Mouse (Mus musculus) CH12.LX (cell line): ENCODE measurements around the gene Fam117a. TPM values are rescaled to one million over a fixed set of nuclear protein-coding genes. Genes with fewer than 3 reads are reported as not detected.

ENCODE experiments used
- DNase-seq: peaks from one replicate; pipeline ENCODE4 v3.0.0-alpha.2; 2013; ENCODE audit errors: extremely low read depth
- H3K27ac ChIP-seq: 2 replicates; pipeline ENCODE4 v1.5.1; 2012; ENCODE audit warnings: low read depth, mild to moderate bottlenecking, control low read depth, moderate library complexity; ENCODE audit not compliant: insufficient read depth
- H3K27me3 ChIP-seq: replicated peaks from 2 replicates; pipeline ENCODE3; 2012; ENCODE audit warnings: inconsistent platforms
- H3K36me3 ChIP-seq, 2 experiments: replicated peaks in 1 of 2; 2 replicates each; pipeline versions ENCODE3 to v1.6.1; 2012; ENCODE audit warnings: inconsistent platforms in 1 of 2, low read length in 1 of 2, mild to moderate bottlenecking in 1 of 2, mixed read lengths in 1 of 2, moderate library complexity in 1 of 2; ENCODE audit not compliant: control insufficient read depth in 1 of 2, insufficient read depth in 1 of 2
- H3K4me1 ChIP-seq, 2 experiments: 2 replicates each; pipeline ENCODE4 v1.6.1; 2012; ENCODE audit warnings: inconsistent platforms in 1 of 2, moderate library complexity in 1 of 2; ENCODE audit not compliant: insufficient read depth in 2 of 2, control insufficient read depth in 1 of 2
- H3K4me2 ChIP-seq: 2 replicates; pipeline ENCODE4 v1.6.1; 2012; ENCODE audit warnings: low read depth, mild to moderate bottlenecking, control low read depth; ENCODE audit not compliant: poor library complexity, insufficient read depth, severe bottlenecking
- H3K4me3 ChIP-seq, 3 experiments: fragments of 150-350 bp in 1 of 3; sonication (generic) in 1 of 3; replicated peaks in 1 of 3; 2 replicates each; pipeline versions ENCODE3 to v1.5.1; 2011 to 2012; ENCODE audit warnings: low read depth in 2 of 3, low read length in 2 of 3, mild to moderate bottlenecking in 2 of 3, moderate library complexity in 2 of 3, control low read depth in 1 of 3, improper control_type of control experiment in 1 of 3, inconsistent platforms in 1 of 3, mixed read lengths in 1 of 3; ENCODE audit not compliant: poor library complexity in 1 of 3
- H3K79me2 ChIP-seq: replicated peaks from 2 replicates; pipeline ENCODE4 v1.6.1; 2012; ENCODE audit warnings: mild to moderate bottlenecking, moderate library complexity; ENCODE audit not compliant: control insufficient read depth, poor library complexity, insufficient read depth, severe bottlenecking; ENCODE audit errors: extremely low read depth
- H3K9ac ChIP-seq: 2 replicates; pipeline ENCODE4 v1.6.1; 2012; ENCODE audit warnings: low read depth, mild to moderate bottlenecking, control low read depth, moderate library complexity; ENCODE audit not compliant: insufficient read depth
- H3K9me3 ChIP-seq: replicated peaks from 2 replicates; pipeline ENCODE3; 2012; ENCODE audit warnings: low read length, inconsistent platforms, mixed read lengths
- CHD2 ChIP-seq: IDR thresholded peaks from 2 replicates; pipeline ENCODE4 v1.6.1; 2011; ENCODE audit warnings: low read length, improper control_type of control experiment
- CTCF ChIP-seq, 2 experiments: IDR thresholded peaks in 1 of 2; conservative IDR thresholded peaks in 1 of 2; 2 replicates each; pipeline ENCODE4 v1.5.1; 2011 to 2012; ENCODE audit warnings: low read depth in 2 of 2, low read length in 2 of 2, improper control_type of control experiment in 1 of 2, inconsistent platforms in 1 of 2, mild to moderate bottlenecking in 1 of 2, moderate library complexity in 1 of 2
- ETS1 ChIP-seq: conservative IDR thresholded peaks from 2 replicates; pipeline ENCODE4 v1.6.1; 2012; ENCODE audit warnings: low read depth, mild to moderate bottlenecking, inconsistent platforms, low read length, improper control_type of control experiment, moderate library complexity
- GABPA ChIP-seq: IDR thresholded peaks from 2 replicates; pipeline ENCODE4 v1.6.1; 2012; ENCODE audit warnings: low read depth, low read length, improper control_type of control experiment, inconsistent platforms; ENCODE audit not compliant: insufficient replicate concordance
- IRF4 ChIP-seq: IDR thresholded peaks from 2 replicates; pipeline ENCODE4 v1.6.1; 2014; ENCODE audit warnings: low read depth, mild to moderate bottlenecking, inconsistent platforms, low read length, improper control_type of control experiment
- MXI1 ChIP-seq: IDR thresholded peaks from 2 replicates; pipeline ENCODE4 v1.6.1; 2011; ENCODE audit warnings: mild to moderate bottlenecking, low read depth, low read length, improper control_type of control experiment
- MYC ChIP-seq: IDR thresholded peaks from 2 replicates; pipeline ENCODE4 v1.6.1; 2011; ENCODE audit warnings: low read depth, mild to moderate bottlenecking, improper control_type of control experiment, low read length
- POLR2A ChIP-seq: IDR thresholded peaks from 2 replicates; pipeline ENCODE4 v1.6.1; 2011; ENCODE audit warnings: low read depth, mild to moderate bottlenecking, improper control_type of control experiment, low read length
- RCOR1 ChIP-seq: conservative IDR thresholded peaks from 2 replicates; pipeline ENCODE4 v1.6.1; 2012; ENCODE audit warnings: low read depth, mild to moderate bottlenecking, inconsistent platforms, low read length, improper control_type of control experiment
- SIN3A ChIP-seq: IDR thresholded peaks from 2 replicates; pipeline ENCODE4 v1.6.1; 2012; ENCODE audit warnings: low read length, improper control_type of control experiment, inconsistent platforms
- SMC3 ChIP-seq: IDR thresholded peaks from 2 replicates; pipeline ENCODE4 v1.6.1; 2011; ENCODE audit warnings: low read depth, low read length, improper control_type of control experiment
- UBTF ChIP-seq: IDR thresholded peaks from 2 replicates; pipeline ENCODE4 v1.6.1; 2012; ENCODE audit warnings: low read depth, mild to moderate bottlenecking, inconsistent platforms, low read length, improper control_type of control experiment, moderate library complexity
- ZMIZ1 ChIP-seq: IDR thresholded peaks from 2 replicates; pipeline ENCODE4 v1.6.1; 2012; ENCODE audit warnings: low read depth, mild to moderate bottlenecking, inconsistent platforms, low read length, improper control_type of control experiment
- dilution Hi-C: fragments of 300-500 bp; cut with MboI; formaldehyde crosslinking; loops from 2 replicates; pipeline ENCODE4 v1.14.3; 2020; ENCODE audit warnings: low sequenced_read_pairs; ENCODE audit not compliant: extremely low pct_unique_long_range_greater_than_20kb, extremely low pct_ligation_motif_present
- in situ Hi-C: fragments of 300-500 bp; cut with MboI; formaldehyde crosslinking; loops from 3 replicates; pipeline ENCODE4 v1.14.3; 2019; ENCODE audit warnings: low sequenced_read_pairs, low pct_ligation_motif_present, low pct_unique_long_range_greater_than_20kb, mixed read lengths
- polyA plus RNA-seq: library from polyadenylated mRNA; unstranded; fragments of >175 nt; gene quantifications from 2 replicates; pipeline ENCODE4 v1.2.1, GENCODE M21; 2012; ENCODE audit warnings: low read depth; ENCODE audit not compliant: insufficient read length
- total RNA-seq, 2 experiments: library from RNA; depleted of rRNA; stranded (reverse); fragments of 300-350 nt in 1 of 2; fragments of >200 nt in 1 of 2; gene quantifications; 2 replicates each; pipeline ENCODE4 v1.2.3; 2012 to 2014

The Fam117a gene
- total and polyA plus RNA-seq, 3 experiments = 0.54 to 2.2 (median 0.91) TPM

DNA sequence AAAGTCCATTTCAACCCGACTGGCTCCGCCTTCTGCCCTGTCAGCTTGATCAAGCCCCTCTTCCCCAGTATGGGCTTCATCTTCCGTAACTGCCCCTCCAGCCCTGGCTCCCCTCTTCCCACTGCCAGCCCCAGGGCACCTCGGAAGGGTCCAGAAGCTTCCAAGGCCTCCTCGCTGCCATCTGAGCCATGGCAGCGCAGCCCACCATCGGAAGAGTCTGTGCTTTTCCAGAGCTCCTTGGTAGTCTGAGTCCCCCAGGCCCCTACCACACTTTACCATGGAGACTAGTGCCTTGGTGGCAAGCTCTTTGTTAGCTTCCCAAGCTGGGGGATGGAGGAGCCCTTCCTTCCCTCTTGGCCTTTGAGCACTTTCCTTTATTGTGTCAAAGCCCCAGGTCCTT, 43.9 kb downstream of the Fam117a start:
- no peak for DNase-seq
- TF ChIP-seq ETS1 (no peak), MYC (no peak), POLR2A (no peak), RCOR1 (no peak), MXI1 (no peak), SMC3 (no peak), SIN3A (no peak)
- Histone ChIP-seq H3K36me3 (peaks cover 0 to 2% of the 10 kb centered on the region in 2 experiments), H3K9ac (no peak overlapping the region), H3K27me3 (peaks cover 56% of the 10 kb centered on the region), H3K79me2 (peaks cover 9% of the 10 kb centered on the region), H3K27ac (no peak overlapping the region), H3K9me3 (no peaks in the 10 kb centered on the region), H3K4me3 (no peak overlapping the region), H3K4me2 (no peak overlapping the region), H3K4me1 (peaks cover 3 to 7% of the 10 kb centered on the region in 2 experiments)
- dilution Hi-C loops (no loop called here), in situ Hi-C loops (loop anchor here (25.0 kb wide), 1 partner anchor 282 kb away; the partner anchor contains the start of gene Phb)

- peaks cover 0 to 2% of the 10 kb centered on the region in 2 experiments for H3K36me3 ChIP-seq
- no peaks in the 10 kb centered on the region for H3K9me3 ChIP-seq
- no peak for DNase-seq
- TF ChIP-seq UBTF (no peak), IRF4 (no peak), CHD2 (no peak), ZMIZ1 (no peak), GABPA (no peak)
- H3K27me3 ChIP-seq = peaks cover 52% of the 10 kb centered on the region
- H3K9ac ChIP-seq = no peak overlapping the region
- no peak overlapping the region for H3K4me3 ChIP-seq
- in situ Hi-C loops = loop anchor here (25.0 kb wide), 1 partner anchor 281 kb away; the partner anchor contains the start of gene Phb
- peaks cover 3 to 11% of the 10 kb centered on the region in 2 experiments for H3K4me1 ChIP-seq
- no peak overlapping the region for H3K4me2 ChIP-seq
- dilution Hi-C loops = no loop called here
- H3K27ac ChIP-seq = no peak overlapping the region
- H3K79me2 ChIP-seq = peaks cover 14% of the 10 kb centered on the region
Measured at GRCm38 (mm10) chr11:95381146-95381545, 44.3 kb downstream of the Fam117a start.

GRCm38 (mm10) chr11:95383331-95383986, 46.6 kb downstream of the Fam117a start:
- dilution Hi-C loops (no loop called here), in situ Hi-C loops (loop anchor here (25.0 kb wide), 1 partner anchor 279 kb away; the partner anchor contains the start of gene Phb)
- Histone ChIP-seq H3K4me3 (no peak overlapping the region), H3K36me3 (peaks cover 19 to 25% of the 10 kb centered on the region in 2 experiments), H3K4me2 (no peak overlapping the region), H3K9me3 (no peaks in the 10 kb centered on the region), H3K9ac (no peak overlapping the region), H3K79me2 (peaks cover 14% of the 10 kb centered on the region), H3K27ac (no peak overlapping the region), H3K27me3 (peaks cover 31% of the 10 kb centered on the region), H3K4me1 (peaks cover 3 to 17% of the 10 kb centered on the region in 2 experiments)
- TF ChIP-seq CTCF (conservative IDR thresholded peaks at IDR 0.05 in 1 of 2, IDR thresholded peaks at IDR 0.05 in 1 of 2; ENCODE audit: low read depth in 2 of 2, low read length in 2 of 2) = no peak
- DNase-seq = no peak
